Mouse (Mus musculus): ENCODE measurements at regions not wholly inside any gene's neighbourhood (a gene's known extent, or its start where the extent isn't known, plus 50 kb on each side); places are given as distances from the start of the nearest gene placed in this dataset.

DNA sequence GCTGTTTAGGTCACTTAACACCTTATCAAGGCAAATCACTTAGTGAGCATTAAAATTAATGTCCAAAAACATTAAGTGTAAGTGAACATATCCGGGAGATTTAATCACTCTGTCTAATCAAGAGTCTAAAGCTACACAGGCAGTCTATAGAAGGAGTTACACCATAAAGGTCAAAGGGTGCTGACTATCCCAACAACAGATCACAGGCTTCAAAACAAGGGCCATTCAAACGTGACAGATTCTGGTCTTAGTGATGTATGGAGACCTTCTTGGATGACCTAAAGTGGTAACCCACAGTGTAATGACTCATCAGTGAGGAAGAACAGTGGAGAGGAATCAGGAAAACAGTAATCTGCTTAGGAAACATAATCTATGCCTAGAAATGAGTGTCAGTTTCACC is 61.0 kb downstream of the 1700020N15Rik start:
- in situ Hi-C loops (cut with MseI, MboI): loop anchor here (25.0 kb wide), 1 partner anchor 331 kb away; no protein-coding TSS in a partner anchor

DNA sequence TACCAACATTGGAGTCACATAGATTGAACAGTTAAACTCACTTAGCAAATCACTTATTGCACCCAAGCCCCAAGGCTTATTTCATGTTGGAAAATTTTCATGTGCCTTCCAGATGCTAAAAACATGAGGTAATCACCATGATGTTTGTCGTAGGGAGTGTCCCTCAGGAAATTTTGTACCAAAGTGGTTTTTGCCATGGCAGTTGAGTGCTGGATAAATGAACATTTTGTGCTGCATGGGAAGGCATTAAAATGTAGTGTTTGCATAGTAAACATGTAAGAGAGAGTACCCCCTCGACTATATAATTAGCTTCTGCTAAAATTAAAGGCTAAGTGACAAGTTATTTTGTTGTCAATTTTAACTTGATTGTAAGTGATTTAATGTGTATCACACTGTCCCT is 62.0 kb downstream of the 1700020N15Rik start:
- in situ Hi-C loops (cut with MseI, MboI): loop anchor here (25.0 kb wide), 1 partner anchor 330 kb away; no protein-coding TSS in a partner anchor
